Mouse (Mus musculus): ENCODE data around the gene Kng2.
"Not testable (repeated sequence)": the region's sequence is repeated elsewhere in the genome, so short reads cannot be mapped to it uniquely, and the experiment has no call there.

The Kng2 gene

DNA sequence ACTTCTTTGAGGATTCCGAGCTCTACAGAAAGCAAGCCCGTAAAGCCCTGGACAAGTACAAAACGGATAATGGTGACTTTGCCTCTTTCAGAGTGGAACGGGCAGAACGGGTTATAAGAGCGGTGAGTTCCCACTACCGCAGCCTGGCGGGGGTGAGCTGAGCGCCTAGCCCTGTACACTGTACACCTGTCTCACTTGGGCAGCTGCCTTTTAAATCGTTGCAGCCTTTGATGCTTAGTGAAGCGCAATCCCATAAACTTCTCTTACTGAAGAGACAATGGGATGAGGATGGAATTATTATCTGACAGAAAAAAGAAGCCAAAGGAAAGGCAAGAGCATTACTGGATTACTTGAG is 73.2 kb downstream of the Kng2 start:
- DNase-seq (ENCODE audit: low spot score), result no peak

- DNase-seq (ENCODE audit: low spot score), result no peak
Measured at GRCm38 (mm10) chr16:22955397-22956084, 73.7 kb downstream of the Kng2 start.

DNA sequence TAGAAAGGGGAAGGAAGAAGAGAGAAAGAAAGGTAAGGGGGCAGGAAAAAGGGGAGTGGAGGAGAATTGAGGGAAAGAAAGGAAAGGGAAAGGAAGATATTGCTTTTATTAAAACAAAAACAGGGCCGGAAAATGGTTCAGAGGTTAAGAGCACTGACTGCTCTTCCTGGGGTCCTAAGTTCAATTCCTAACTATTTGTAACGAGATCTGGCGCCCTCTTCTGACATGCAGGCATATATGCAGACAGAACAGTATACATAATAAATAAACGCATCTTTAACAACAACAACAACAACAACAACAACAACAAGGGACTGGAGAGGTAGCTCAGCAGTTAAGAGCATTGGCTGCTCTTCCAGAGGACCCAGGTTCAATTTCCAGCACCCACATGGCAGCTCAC is 76.2 kb downstream of the Kng2 start:
- DNase-seq (ENCODE audit: low spot score), result no peak

DNA sequence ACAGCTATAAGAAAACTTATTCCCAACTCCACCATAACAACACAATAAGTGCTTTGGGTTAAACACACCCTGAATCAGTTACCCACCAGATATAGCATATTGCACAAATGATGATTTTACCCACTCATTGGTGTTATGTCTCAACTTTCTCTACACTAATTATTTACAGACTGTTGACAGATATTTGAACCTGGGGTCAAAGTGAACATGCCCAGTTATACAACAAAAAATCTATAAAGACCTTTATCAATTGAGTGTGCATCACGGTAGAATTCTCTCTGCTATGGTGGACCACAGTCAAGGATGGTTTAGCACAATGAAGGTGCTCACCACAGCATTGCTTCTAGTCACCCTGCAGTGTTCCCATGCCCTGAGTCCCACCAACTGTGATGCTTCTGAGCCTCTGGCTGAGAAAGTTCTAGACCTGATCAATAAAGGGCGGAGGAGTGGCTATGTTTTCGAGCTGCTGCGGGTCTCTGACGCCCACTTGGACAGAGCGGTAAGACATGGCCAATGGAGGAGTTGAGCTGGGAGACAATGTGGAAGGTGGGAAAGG is 78.4 kb downstream of the Kng2 start, which contains the start of gene Hrg:
Gene Hrg (plus strand): TSS at position 233 of the 556 bp plus-strand sequence.
- no peak for DNase-seq (ENCODE audit: low spot score)

DNA sequence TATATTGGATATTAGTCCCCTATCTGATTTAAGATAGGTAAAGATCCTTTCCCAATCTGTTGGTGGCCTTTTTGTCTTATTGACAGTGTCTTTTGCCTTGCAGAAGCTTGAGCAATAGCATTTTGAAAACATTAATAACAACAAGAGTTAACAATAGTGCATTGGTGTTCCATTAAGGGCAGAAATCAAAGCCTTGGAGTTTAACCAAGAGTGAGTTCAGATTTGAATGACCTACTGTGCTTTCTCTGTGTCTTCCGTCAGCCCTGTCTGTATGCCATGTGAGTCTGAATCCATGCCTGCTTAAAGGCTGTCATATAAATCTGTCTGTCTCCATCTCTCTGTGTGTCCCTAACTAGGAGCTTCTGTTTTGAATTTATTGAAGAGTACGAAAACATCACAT is 81.9 kb downstream of the Kng2 start:
- no peak for DNase-seq (ENCODE audit: low spot score)

GRCm38 (mm10) chr16:22941825-22942476 is 87.3 kb downstream of the Kng2 start:
- not testable (repeated sequence) for DNase-seq (ENCODE audit: low spot score)

DNA sequence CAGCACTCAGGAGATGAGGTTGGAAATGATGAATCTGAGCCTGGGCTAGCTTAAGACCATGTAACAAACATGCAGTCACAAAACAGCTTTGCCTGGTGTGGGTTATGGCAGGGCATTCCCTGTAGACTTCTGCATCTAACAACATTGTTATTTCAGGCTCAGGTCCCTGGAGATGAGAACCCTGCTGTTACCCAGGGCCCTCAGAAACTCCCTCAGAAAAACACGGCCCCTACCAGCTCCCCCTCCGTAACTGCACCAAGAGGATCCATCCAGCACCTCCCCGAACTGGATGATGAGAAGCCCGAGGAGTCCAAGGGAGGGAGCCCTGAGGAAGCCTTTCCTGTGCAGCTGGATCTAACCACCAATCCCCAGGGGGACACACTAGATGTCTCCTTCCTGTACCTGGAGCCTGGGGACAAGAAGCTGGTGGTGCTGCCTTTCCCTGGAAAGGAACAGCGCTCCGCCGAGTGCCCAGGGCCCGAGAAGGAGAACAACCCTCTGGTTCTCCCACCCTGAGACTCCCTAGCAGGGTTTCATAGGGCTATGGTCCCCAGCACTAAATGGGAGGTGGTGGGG is 90.1 kb downstream of the Kng2 start:
- DNase-seq (ENCODE audit: low spot score), result no peak

DNA sequence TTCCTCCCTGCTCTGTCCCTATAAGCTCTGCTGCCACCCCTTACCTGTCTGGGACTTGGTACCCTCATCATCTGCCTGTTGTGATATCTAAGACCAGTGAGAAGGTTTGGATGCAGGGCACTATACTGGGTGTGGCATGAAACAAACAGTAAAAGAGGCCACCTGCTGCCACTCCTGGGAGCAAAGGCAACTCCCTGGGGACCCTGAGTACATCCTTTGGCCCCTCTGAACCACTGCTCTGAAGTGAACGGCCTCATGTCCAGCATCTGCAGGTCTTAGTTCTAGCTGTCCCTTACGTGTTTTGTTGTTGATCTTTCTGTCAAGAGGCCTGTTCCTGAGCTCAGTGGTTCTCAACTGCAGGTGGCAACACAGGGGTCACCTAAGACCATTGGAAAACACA is 90.7 kb downstream of the Kng2 start:
- no peak for DNase-seq (ENCODE audit: low spot score)

GRCm38 (mm10) chr16:22937631-22938030 is 91.7 kb downstream of the Kng2 start:
- no peak for DNase-seq (ENCODE audit: low spot score)
